Mouse (Mus musculus) forebrain, embryonic 11.5 days (tissue): Measurements from ENCODE around the gene Rpl3l. TPM values are rescaled to one million over a fixed set of nuclear protein-coding genes. Genes with fewer than 3 reads are reported as not detected.

Source experiments
- ATAC-seq: fragments of 200-750 bp; cut with Nextera tagmentation; replicated peaks from 2 replicates; pipeline ENCODE4 v1.8.0; 2017; ENCODE audit warnings: moderate TSS enrichment; ENCODE audit not compliant: low FRiP score
- DNase-seq: peaks from one replicate; pipeline ENCODE4 v3.0.0-alpha.2; 2017; ENCODE audit warnings: low spot score
- H3K27ac ChIP-seq: fragments of 300-500 bp; sonication (generic); 2 replicates; pipeline ENCODE4 v1.5.1; 2014; ENCODE audit warnings: low read depth, low read length
- H3K27me3 ChIP-seq: fragments of 300-500 bp; sonication (generic); 2 replicates; pipeline ENCODE4 v1.6.1; 2014; ENCODE audit warnings: mild to moderate bottlenecking, low read length, mixed read lengths; ENCODE audit not compliant: control insufficient read depth, insufficient read depth
- H3K36me3 ChIP-seq: fragments of 300-500 bp; sonication (generic); 2 replicates; pipeline ENCODE4 v1.6.1; 2014; ENCODE audit warnings: mild to moderate bottlenecking, low read length, moderate library complexity, mixed read lengths; ENCODE audit not compliant: control insufficient read depth, insufficient read depth
- H3K4me1 ChIP-seq: fragments of 300-500 bp; sonication (generic); replicated peaks from 2 replicates; pipeline ENCODE4 v1.6.1; 2014; ENCODE audit warnings: low read length, mixed read lengths; ENCODE audit not compliant: control insufficient read depth, insufficient read depth
- H3K4me2 ChIP-seq: fragments of 300-500 bp; sonication (generic); 2 replicates; pipeline ENCODE4 v1.6.1; 2014; ENCODE audit warnings: low read depth, mild to moderate bottlenecking, low read length, moderate library complexity, mixed read lengths; ENCODE audit not compliant: severe bottlenecking
- H3K4me3 ChIP-seq: fragments of 300-500 bp; sonication (generic); 2 replicates; pipeline ENCODE4 v1.5.1; 2014; ENCODE audit warnings: low read depth, low read length
- H3K9ac ChIP-seq: fragments of 300-500 bp; sonication (generic); 2 replicates; pipeline ENCODE4 v1.6.1; 2014; ENCODE audit warnings: low read length
- H3K9me3 ChIP-seq: fragments of 300-500 bp; sonication (generic); 2 replicates; pipeline ENCODE4 v1.6.1; 2016; ENCODE audit warnings: low read length, mixed read lengths; ENCODE audit not compliant: control insufficient read depth
- WGBS: fragments of 180-500 bp; shearing (Covaris S2); extraction: QIAGEN DNeasy Blood & Tissue Kit; methylation state at CpG from one replicate; pipeline ENCODE4 v1.1.7; 2014; 5-methylcytosine and 5-hydroxymethylcytosine counted together
- polyA plus RNA-seq: library from polyadenylated mRNA; unstranded; fragments of >200 nt; fragmentation: Nextera tagmentation; extraction: Ambion mirVana; gene quantifications from 2 replicates; pipeline ENCODE4 v1.2.1, GENCODE M21; 2014

Gene Rpl3l
- polyA plus RNA-seq, 1 experiment from 2014 or later, result not detected

GRCm38 (mm10) chr17:24723122-24723880 is 4.3 kb upstream of the Rpl3l start:
- no peak for DNase-seq
- Histone ChIP-seq H3K27ac (peak overlapping the region; percentile 46; the same call in 1 of the 2 replicates), H3K4me1 (peaks cover 13% of the 10 kb centered on the region), H3K9me3 (no peaks in the 10 kb centered on the region), H3K27me3 (no peaks in the 10 kb centered on the region), H3K36me3 (peaks cover 3% of the 10 kb centered on the region), H3K4me2 (peak overlapping the region; percentile 86), H3K4me3 (peak overlapping the region; percentile 84), H3K9ac (peak overlapping the region; percentile 86)
- WGBS, result 2% methylated on average over 12 of the region's 12 CpGs
- no peak for ATAC-seq

GRCm38 (mm10) chr17:24723881-24724180 is 3.8 kb upstream of the Rpl3l start:
- 0 out of 2 replicates have a peak overlapping the region, but pooled peaks have one; percentile 31 for H3K27ac ChIP-seq
- peaks cover 3% of the 10 kb centered on the region for H3K36me3 ChIP-seq
- H3K27me3 ChIP-seq, result no peaks in the 10 kb centered on the region
- no peak for ATAC-seq
- H3K9ac ChIP-seq, result peak overlapping the region; percentile 86
- H3K4me2 ChIP-seq, result peak overlapping the region; percentile 86
- peaks cover 13% of the 10 kb centered on the region for H3K4me1 ChIP-seq
- peak overlapping the region; percentile 84 for H3K4me3 ChIP-seq
- no peaks in the 10 kb centered on the region for H3K9me3 ChIP-seq
- DNase-seq, result no peak
- WGBS, result 0% methylated on average over 15 of the region's 15 CpGs

GRCm38 (mm10) chr17:24724184-24724583 is 3.4 kb upstream of the Rpl3l start, which contains the start of gene Ndufb10:
Gene Ndufb10, minus strand, starts transcription at chr17:24724478.
- peak; percentile 98 for DNase-seq
- H3K9ac ChIP-seq, result peak within 1 kb of the TSS; percentile 86
- peak within 1 kb of the TSS; percentile 84 for H3K4me3 ChIP-seq
- no peaks in the 10 kb centered on the region for H3K9me3 ChIP-seq
- H3K36me3 ChIP-seq, result peaks cover 3% of the 10 kb centered on the region
- H3K4me1 ChIP-seq, result peaks cover 13% of the 10 kb centered on the region
- H3K27me3 ChIP-seq, result no peaks in the 10 kb centered on the region
- WGBS, result 0% methylated on average over 30 of the region's 30 CpGs
- peak within 1 kb of the TSS; percentile 46; the same call in 1 of the 2 replicates for H3K27ac ChIP-seq
- ATAC-seq, result peak; percentile 71
- H3K4me2 ChIP-seq, result peak within 1 kb of the TSS; percentile 86

- Histone ChIP-seq H3K4me3 (no peak overlapping the region), H3K36me3 (peaks cover 3% of the 10 kb centered on the region), H3K4me2 (no peak overlapping the region), H3K4me1 (peaks cover 13% of the 10 kb centered on the region), H3K9me3 (no peaks in the 10 kb centered on the region), H3K9ac (no peak overlapping the region), H3K27ac (no peak overlapping the region), H3K27me3 (no peaks in the 10 kb centered on the region)
- DNase-seq (no peak), ATAC-seq (no peak)
- WGBS, result 80% methylated on average over 3 of the region's 3 CpGs
These were observed 1.8 kb upstream of the Rpl3l start for GRCm38 (mm10) chr17:24725637-24726390.

GRCm38 (mm10) chr17:24728184-24728583 is 564 bp downstream of the Rpl3l start:
- no peaks in the 10 kb centered on the region for H3K9me3 ChIP-seq
- no peak overlapping the region for H3K4me2 ChIP-seq
- no peak overlapping the region for H3K27ac ChIP-seq
- DNase-seq (no peak), ATAC-seq (no peak)
- no peak overlapping the region for H3K4me3 ChIP-seq
- no peak overlapping the region for H3K9ac ChIP-seq
- H3K36me3 ChIP-seq, result no peaks in the 10 kb centered on the region
- WGBS, result 79% methylated on average over 17 of the region's 17 CpGs
- peaks cover 4% of the 10 kb centered on the region for H3K4me1 ChIP-seq
- no peaks in the 10 kb centered on the region for H3K27me3 ChIP-seq

GRCm38 (mm10) chr17:24729067-24729466 is 1.4 kb downstream of the Rpl3l start:
- Histone ChIP-seq H3K27me3 (no peaks in the 10 kb centered on the region), H3K4me1 (no peaks in the 10 kb centered on the region), H3K9ac (no peak overlapping the region), H3K27ac (no peak overlapping the region), H3K9me3 (no peaks in the 10 kb centered on the region), H3K4me2 (no peak overlapping the region), H3K4me3 (no peak overlapping the region), H3K36me3 (no peaks in the 10 kb centered on the region)
- ATAC-seq (no peak), DNase-seq (no peak)
- WGBS, result 89% methylated on average over 6 of the region's 6 CpGs

GRCm38 (mm10) chr17:24730787-24731186 is 3.2 kb downstream of the Rpl3l start:
- Histone ChIP-seq H3K27ac (no peak overlapping the region), H3K4me3 (no peak overlapping the region), H3K9me3 (no peaks in the 10 kb centered on the region), H3K9ac (no peak overlapping the region), H3K4me2 (no peak overlapping the region), H3K27me3 (no peaks in the 10 kb centered on the region), H3K4me1 (no peaks in the 10 kb centered on the region), H3K36me3 (no peaks in the 10 kb centered on the region)
- no peak for ATAC-seq
- no peak for DNase-seq
- WGBS, result 82% methylated on average over 14 of the region's 14 CpGs

GRCm38 (mm10) chr17:24732233-24732935 is 4.8 kb downstream of the Rpl3l start:
- DNase-seq (no peak), ATAC-seq (no peak)
- H3K4me2 ChIP-seq, result no peak overlapping the region
- H3K27me3 ChIP-seq, result no peaks in the 10 kb centered on the region
- H3K9ac ChIP-seq, result no peak overlapping the region
- WGBS, result 84% methylated on average over 12 of the region's 12 CpGs
- H3K4me3 ChIP-seq, result no peak overlapping the region
- no peaks in the 10 kb centered on the region for H3K9me3 ChIP-seq
- H3K36me3 ChIP-seq, result no peaks in the 10 kb centered on the region
- no peak overlapping the region for H3K27ac ChIP-seq
- peaks cover 9% of the 10 kb centered on the region; the same call in 1 of the 2 replicates for H3K4me1 ChIP-seq
